Mouse (Mus musculus): ENCODE data around the gene Sbno2.

- TF ChIP-seq CTCF (conservative IDR thresholded peaks at IDR 0.05 in 1 of 2, IDR thresholded peaks at IDR 0.05 in 1 of 2; ENCODE audit: low read depth in 2 of 2, low read length in 2 of 2) (no peak), EP300 (IDR thresholded peaks at IDR 0.05; ENCODE audit: low read length) (no peak), CHD2 (IDR thresholded peaks at IDR 0.05; ENCODE audit: low read length) (no peak), POLR2A (IDR thresholded peaks at IDR 0.05; ENCODE audit: low read depth, low read length) (no peak), POLR2AphosphoS2 (IDR thresholded peaks at IDR 0.05; ENCODE audit: low read depth, low read length) (no peak), SMC3 (IDR thresholded peaks at IDR 0.05; ENCODE audit: low read depth, low read length) (no peak), TCF12 (IDR thresholded peaks at IDR 0.05; ENCODE audit: low read depth, low read length) (no peak), UBTF (IDR thresholded peaks at IDR 0.05; ENCODE audit: low read depth, low read length) (no peak), CHD1 (IDR thresholded peaks at IDR 0.05; ENCODE audit: low read depth, low read length) (no peak), MAX (IDR thresholded peaks at IDR 0.05; ENCODE audit: low read length) (no peak), HCFC1 (IDR thresholded peaks at IDR 0.05; ENCODE audit: low read depth, low read length) (no peak), RCOR1 (conservative IDR thresholded peaks at IDR 0.05; ENCODE audit: low read depth, low read length) (no peak), MAZ (IDR thresholded peaks at IDR 0.05; ENCODE audit: low read depth, low read length) (no peak), MAFK (IDR thresholded peaks at IDR 0.05; ENCODE audit: insufficient replicate concordance, low read length) (no peak)
Observed at GRCm38 (mm10) chr10:80072623-80073489, 32.5 kb downstream of the Sbno2 start.

All from CH12.LX (cell line).